Comparison of ENCODE assay signal across 10 mouse cellular contexts in genomic region chr5:30909300-30909659, GRCm38 (mm10). TPM values are rescaled to one million over a fixed set of nuclear protein-coding genes. Genes with fewer than 3 reads are reported as not detected.
A peak's percentile ranks its signal among the peaks of the same experiment; 100 is the strongest.
DNase-seq lines count a peak whose midpoint lies in the region; ATAC-seq and TF ChIP-seq lines count a peak whose summit lies in the region.
"Had no signal": no experiment of that assay in that cellular context is flagged by ENCODE, and none has a peak within 500 bp of the region (broad histone marks: within the 10 kb centered on the region; RNA-seq: fewer than 3 reads in every experiment).

No protein-coding gene starts in this region.

- ATAC-seq in intestine, embryonic 15.5 days = no peak
- no peak for ATAC-seq in limb, embryonic 14.5 days (ENCODE audit: low FRiP score, low read depth)

- no peak overlapping the region for H3K9ac ChIP-seq in intestine, embryonic 15.5 days
- peak overlapping the region; percentile 25; the same call in 1 of the 2 replicates for H3K9ac ChIP-seq in limb, embryonic 14.5 days (ENCODE audit: low read depth, low read length, severe bottlenecking)

- no peak for TF ChIP-seq POLR2A in limb, embryonic 14.5 days (IDR thresholded peaks at IDR 0.05; ENCODE audit: borderline replicate concordance, extremely low read depth, insufficient read depth, insufficient read length)

- peak; percentile 40 to 78 for DNase-seq in adrenal gland, adult (ENCODE audit: inconsistent age in 2 of 2, low spot score in 1 of 2)
- no peak for DNase-seq in adrenal gland, postnatal 25 days
- DNase-seq in embryo, embryonic 11 days = peak; percentile 56
- no peak for DNase-seq in limb, embryonic 14.5 days (ENCODE audit: low spot score)
- no peak for DNase-seq in frontal cortex, postnatal 25 days (ENCODE audit: low spot score in 2 of 2)
- no peak for DNase-seq in frontal cortex, adult 2 months (ENCODE audit: extremely low spot score in 1 of 2, low spot score in 1 of 2)
- DNase-seq in thymus, postnatal 36 days = no peak

- peak overlapping the region; percentile 98 for H3K27ac ChIP-seq in intestine, embryonic 15.5 days
- H3K27ac ChIP-seq in limb, embryonic 14.5 days (replicated peaks; ENCODE audit: low read depth, low read length) = peak overlapping the region; percentile 91
- H3K27ac ChIP-seq: layer of hippocampus, adult 2 months had no signal

- no peaks in the 10 kb centered on the region for H3K27me3 ChIP-seq in intestine, embryonic 15.5 days (replicated peaks)
- no peaks in the 10 kb centered on the region for H3K27me3 ChIP-seq in limb, embryonic 14.5 days (ENCODE audit: control insufficient read depth, insufficient read depth, low read length)

- no peak overlapping the region for H3K4me3 ChIP-seq in intestine, embryonic 15.5 days (replicated peaks)
- H3K4me3 ChIP-seq in limb, embryonic 14.5 days (replicated peaks; ENCODE audit: low read length) = no peak overlapping the region
- H3K4me3 ChIP-seq: layer of hippocampus, adult 2 months; myocyte had no signal

- H3K4me2 ChIP-seq in intestine, embryonic 15.5 days (replicated peaks) = peak overlapping the region; percentile 93
- peak overlapping the region; percentile 74 for H3K4me2 ChIP-seq in limb, embryonic 14.5 days (replicated peaks; ENCODE audit: low read depth, low read length, severe bottlenecking)

- WGBS in intestine, embryonic 15.5 days = 5% methylated on average over 7 of the region's 7 CpGs
- WGBS in limb, embryonic 14.5 days = 17% methylated on average over 7 of the region's 7 CpGs

- peaks cover 58% of the 10 kb centered on the region for H3K4me1 ChIP-seq in intestine, embryonic 15.5 days (replicated peaks)
- H3K4me1 ChIP-seq in limb, embryonic 14.5 days (ENCODE audit: control insufficient read depth, insufficient read depth, low read length) = peaks cover 61% of the 10 kb centered on the region

- H3K9me3 ChIP-seq in intestine, embryonic 15.5 days = no peaks in the 10 kb centered on the region
- H3K9me3 ChIP-seq in limb, embryonic 14.5 days (ENCODE audit: control insufficient read depth, low read length) = no peaks in the 10 kb centered on the region

- peaks cover 9% of the 10 kb centered on the region; the same call in 1 of the 2 replicates for H3K36me3 ChIP-seq in intestine, embryonic 15.5 days
- peaks cover 22% of the 10 kb centered on the region for H3K36me3 ChIP-seq in limb, embryonic 14.5 days (ENCODE audit: control insufficient read depth, insufficient read depth, low read length)

RNA-seq across cellular contexts. Expression of gene Ost4, which starts 1.7 kb away (rescaled TPM):
- total RNA-seq in adrenal gland, postnatal 25 days (2021) = 190 and 207 TPM in 2 replicates
- 449 and 476 TPM in 2 replicates for polyA plus RNA-seq in intestine, embryonic 15.5 days (2015; fragmentation: Nextera tagmentation; extraction: Ambion mirVana)
- polyA plus RNA-seq in limb, embryonic 14.5 days (2012; rRNA removed) = 364 and 388 TPM in 2 replicates
- 502 and 567 TPM in 2 replicates for polyA plus RNA-seq in limb, embryonic 14.5 days (2014; fragmentation: Nextera tagmentation; extraction: Ambion mirVana)
- polyA plus RNA-seq in frontal cortex, adult 2 months (2012; rRNA removed) = 158 and 207 TPM in 2 replicates

RNA-seq across cellular contexts. Expression of gene Emilin1, which starts 3.9 kb away (rescaled TPM):
- total RNA-seq in adrenal gland, postnatal 25 days (2021) = 41.3 and 57.2 TPM in 2 replicates
- 183 and 190 TPM in 2 replicates for polyA plus RNA-seq in intestine, embryonic 15.5 days (2015; fragmentation: Nextera tagmentation; extraction: Ambion mirVana)
- polyA plus RNA-seq in limb, embryonic 14.5 days (2012; rRNA removed) = 222 and 268 TPM in 2 replicates
- polyA plus RNA-seq in limb, embryonic 14.5 days (2014; fragmentation: Nextera tagmentation; extraction: Ambion mirVana) = 191 and 204 TPM in 2 replicates
- 4.2 and 4.7 TPM in 2 replicates for polyA plus RNA-seq in frontal cortex, adult 2 months (2012; rRNA removed)

RNA-seq across cellular contexts. Expression of gene Khk, which starts 12.0 kb away (rescaled TPM):
- 28.5 and 58.5 TPM in 2 replicates for total RNA-seq in adrenal gland, postnatal 25 days (2021)
- 23.3 and 26.9 TPM in 2 replicates for polyA plus RNA-seq in intestine, embryonic 15.5 days (2015; fragmentation: Nextera tagmentation; extraction: Ambion mirVana)
- polyA plus RNA-seq in limb, embryonic 14.5 days (2012; rRNA removed) = 29.5 and 37.8 TPM in 2 replicates
- polyA plus RNA-seq in limb, embryonic 14.5 days (2014; fragmentation: Nextera tagmentation; extraction: Ambion mirVana) = 29.7 and 31.3 TPM in 2 replicates
- 28.4 and 30.6 TPM in 2 replicates for polyA plus RNA-seq in frontal cortex, adult 2 months (2012; rRNA removed)

RNA-seq across cellular contexts. Expression of gene Agbl5, which starts 20.8 kb away (rescaled TPM):
- 12.1 and 17.3 TPM in 2 replicates for total RNA-seq in adrenal gland, postnatal 25 days (2021)
- 13.9 and 16.4 TPM in 2 replicates for polyA plus RNA-seq in intestine, embryonic 15.5 days (2015; fragmentation: Nextera tagmentation; extraction: Ambion mirVana)
- 61.9 and 78.3 TPM in 2 replicates for polyA plus RNA-seq in limb, embryonic 14.5 days (2012; rRNA removed)
- 27.7 and 32.2 TPM in 2 replicates for polyA plus RNA-seq in limb, embryonic 14.5 days (2014; fragmentation: Nextera tagmentation; extraction: Ambion mirVana)
- 24.2 and 25.4 TPM in 2 replicates for polyA plus RNA-seq in frontal cortex, adult 2 months (2012; rRNA removed)

RNA-seq across cellular contexts. Expression of gene Cgref1, which starts 36.1 kb away (rescaled TPM):
- total RNA-seq in adrenal gland, postnatal 25 days (2021) = 1.0 TPM in 1 of 2 replicates, not detected in the other
- polyA plus RNA-seq in intestine, embryonic 15.5 days (2015; fragmentation: Nextera tagmentation; extraction: Ambion mirVana) = 36.1 and 42.8 TPM in 2 replicates
- polyA plus RNA-seq in limb, embryonic 14.5 days (2012; rRNA removed) = 19.8 and 21.5 TPM in 2 replicates
- polyA plus RNA-seq in limb, embryonic 14.5 days (2014; fragmentation: Nextera tagmentation; extraction: Ambion mirVana) = 15.1 and 20.9 TPM in 2 replicates
- polyA plus RNA-seq in frontal cortex, adult 2 months (2012; rRNA removed) = 25.6 and 39.1 TPM in 2 replicates

Comparison
In these comparisons a context has a peak if more than half of its experiments do, and no peak if none do; other contexts are left out.
1. DNase-seq: peak in adrenal gland, adult (2 of 2) and embryo, embryonic 11 days (single experiment); none in adrenal gland, postnatal 25 days (single experiment), limb, embryonic 14.5 days (single experiment), frontal cortex, postnatal 25 days (0 of 2), frontal cortex, adult 2 months (0 of 2) and thymus, postnatal 36 days (0 of 2).
2. RNA of gene Emilin1, which starts 3.9 kb away (polyA plus RNA-seq): 191 to 268 TPM in limb, embryonic 14.5 days and 183 to 190 TPM in intestine, embryonic 15.5 days; 4.2 to 4.7 TPM in frontal cortex, adult 2 months; every median in the first group is over 10 times any median in the second.